Mouse (Mus musculus): ENCODE results near the gene Dnaaf1. TPM values are rescaled to one million over a fixed set of nuclear protein-coding genes. Genes with fewer than 3 reads are reported as not detected.

Dnaaf1 gene
- polyA plus RNA-seq, 1 experiment from 2014 or later = 0.11 TPM

DNA sequence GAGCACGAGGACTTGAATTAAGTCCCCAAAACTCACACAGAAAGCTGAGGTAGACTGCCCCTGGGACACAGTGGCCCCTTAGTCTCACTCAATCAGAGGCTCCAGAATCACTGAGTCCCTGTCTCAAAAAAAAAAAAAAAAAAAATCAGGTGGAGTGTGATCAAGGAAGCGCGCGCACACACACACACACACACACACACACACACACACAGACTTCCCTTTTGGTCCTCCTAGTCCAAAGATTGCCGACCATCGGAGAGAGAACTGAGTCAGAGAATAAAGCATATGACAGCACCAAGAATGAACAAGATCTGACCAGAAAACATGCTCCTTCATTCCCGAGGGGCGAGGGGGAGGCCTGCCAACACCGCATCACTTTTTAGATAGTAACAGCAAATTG is 17.9 kb upstream of the Dnaaf1 start:
- Histone ChIP-seq H3K4me1 (peaks cover 62% of the 10 kb centered on the region), H3K27ac (0 out of 2 replicates have a peak overlapping the region, but pooled peaks have one; percentile 20), H3K36me3 (peaks cover 19% of the 10 kb centered on the region), H3K9ac (peak overlapping the region; percentile 89), H3K9me3 (replicated peaks) (no peaks in the 10 kb centered on the region), H3K4me3 (peak overlapping the region; percentile 91), H3K4me2 (peak overlapping the region; percentile 81), H3K27me3 (replicated peaks) (no peaks in the 10 kb centered on the region)
- 62% methylated on average over 9 of the region's 9 CpGs for WGBS (ENCODE audit: insufficient replicate concordance)
- no peak for ATAC-seq

DNA sequence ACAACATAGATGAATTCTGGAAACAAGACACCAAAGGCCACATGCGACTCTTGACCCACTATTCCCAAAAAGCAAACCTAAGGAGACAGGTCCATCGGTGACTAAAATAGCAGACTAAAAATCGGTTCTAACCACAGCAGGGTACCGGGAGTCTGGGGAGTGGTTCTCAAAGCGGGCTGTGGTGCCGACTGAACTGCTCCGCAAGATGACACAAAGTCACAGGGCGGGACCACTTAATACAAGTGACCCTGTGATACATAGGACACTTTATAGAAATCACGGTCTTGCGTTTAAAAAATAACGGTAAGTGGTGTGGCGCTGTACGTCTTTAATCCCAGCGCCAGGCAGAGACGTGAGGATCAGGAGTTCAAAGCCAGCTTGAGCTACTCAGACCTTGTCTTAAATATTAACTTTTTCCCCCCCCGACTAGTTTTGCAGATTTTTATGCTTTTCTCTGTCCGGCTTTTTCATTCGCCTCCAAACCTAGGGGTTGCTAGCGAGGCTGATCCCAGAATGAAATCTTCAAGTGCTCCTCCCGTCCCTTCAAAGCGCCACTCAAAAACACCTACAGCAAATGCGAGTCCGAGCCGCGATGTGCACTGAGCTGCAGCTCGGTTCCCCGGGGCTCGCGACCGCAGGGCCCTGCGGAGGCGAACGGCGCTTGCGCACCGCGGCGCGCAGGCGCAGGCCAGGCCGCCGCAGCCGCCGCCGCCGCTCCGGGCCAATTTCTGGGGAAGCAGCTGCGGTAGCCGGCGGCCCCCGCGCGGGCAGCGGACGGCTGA is 17.0 kb upstream of the Dnaaf1 start:
- peaks cover 27% of the 10 kb centered on the region for H3K36me3 ChIP-seq
- peak overlapping the region; percentile 81 for H3K4me2 ChIP-seq
- peak overlapping the region; percentile 89 for H3K9ac ChIP-seq
- peak; percentile 90 for ATAC-seq
- peak overlapping the region; percentile 91 for H3K4me3 ChIP-seq
- under 1% methylated on average over 55 of the region's 55 CpGs for WGBS (ENCODE audit: insufficient replicate concordance)
- H3K9me3 ChIP-seq (replicated peaks) = no peaks in the 10 kb centered on the region
- H3K27me3 ChIP-seq (replicated peaks) = no peaks in the 10 kb centered on the region
- peaks cover 53% of the 10 kb centered on the region for H3K4me1 ChIP-seq
- peak overlapping the region; percentile 93 for H3K27ac ChIP-seq

DNA sequence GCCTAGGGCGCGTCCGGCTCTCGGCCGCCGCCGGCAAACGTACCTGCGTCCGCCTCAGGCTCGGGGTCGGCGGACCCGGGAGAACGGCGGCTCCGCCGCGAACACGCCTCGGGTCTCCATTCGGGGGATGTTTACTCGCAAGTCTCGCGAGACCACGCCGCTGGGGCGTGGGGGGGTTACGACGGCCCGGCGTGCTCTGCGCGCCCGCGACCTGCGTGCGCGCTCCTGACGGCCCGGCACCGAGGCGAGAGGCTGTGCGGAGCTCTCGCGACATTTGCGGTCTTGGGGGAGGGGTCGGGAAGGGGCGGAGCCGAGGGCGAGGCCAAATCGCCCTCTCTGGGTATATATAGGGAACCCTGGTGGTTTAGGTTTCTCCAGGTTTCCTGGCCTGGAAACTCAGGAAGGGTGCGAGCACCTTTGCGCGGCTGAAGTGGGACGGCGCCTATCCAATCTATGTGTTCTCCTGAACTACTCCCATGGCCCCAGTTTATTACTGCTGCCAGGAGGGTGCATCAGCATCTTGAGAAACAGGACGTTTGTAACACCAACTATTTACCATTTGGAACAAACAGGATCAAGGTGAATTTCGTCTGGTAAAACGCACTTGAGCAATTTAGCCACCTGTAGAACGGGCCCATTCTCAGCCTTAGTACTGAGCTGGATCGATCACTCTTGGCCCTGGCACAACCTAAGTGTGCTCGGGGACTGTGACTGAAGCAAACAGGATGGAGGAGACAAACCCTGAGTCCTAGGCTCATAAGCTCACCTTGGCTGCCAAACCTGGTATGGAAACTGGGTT is 16.2 kb upstream of the Dnaaf1 start, which contains the start of gene Mbtps1:
Gene Mbtps1, minus strand, starts transcription at position 133 of the 799 bp plus-strand sequence.
- H3K36me3 ChIP-seq = peaks cover 35% of the 10 kb centered on the region
- peak within 1 kb of the TSS; percentile 89 for H3K9ac ChIP-seq
- peaks cover 47% of the 10 kb centered on the region for H3K4me1 ChIP-seq
- WGBS (ENCODE audit: insufficient replicate concordance) = 4% methylated on average over 63 of the region's 63 CpGs
- peak within 1 kb of the TSS; percentile 81 for H3K4me2 ChIP-seq
- no peaks in the 10 kb centered on the region for H3K9me3 ChIP-seq (replicated peaks)
- peak; percentile 95 for ATAC-seq
- H3K27me3 ChIP-seq (replicated peaks) = no peaks in the 10 kb centered on the region
- peak within 1 kb of the TSS; percentile 91 for H3K4me3 ChIP-seq
- H3K27ac ChIP-seq = peak within 1 kb of the TSS; percentile 93

DNA sequence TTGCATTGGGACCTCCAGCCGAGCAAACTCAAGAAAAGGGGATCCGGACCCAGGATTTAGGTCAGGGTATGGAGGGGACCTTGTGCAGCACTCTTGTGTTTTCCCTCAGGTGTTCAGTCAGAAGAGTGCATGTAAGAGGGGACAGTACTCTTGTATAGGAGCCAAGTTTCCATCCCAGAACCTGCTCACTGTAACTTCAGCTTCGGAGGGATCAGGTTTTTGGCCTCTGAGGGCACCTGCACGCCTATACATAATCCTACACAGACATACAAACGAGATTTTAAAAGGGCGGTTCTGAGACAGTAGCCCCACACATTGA is 15.7 kb upstream of the Dnaaf1 start:
- ATAC-seq = no peak
- WGBS (ENCODE audit: insufficient replicate concordance) = 81% methylated on average over 6 of the region's 6 CpGs
- Histone ChIP-seq H3K4me2 (peak overlapping the region; percentile 81), H3K4me1 (peaks cover 41% of the 10 kb centered on the region), H3K27ac (peak overlapping the region; percentile 70; the same call in 1 of the 2 replicates), H3K27me3 (replicated peaks) (no peaks in the 10 kb centered on the region), H3K36me3 (peaks cover 41% of the 10 kb centered on the region), H3K9ac (peak overlapping the region; percentile 89; the same call in 1 of the 2 replicates), H3K4me3 (peak overlapping the region; percentile 91), H3K9me3 (replicated peaks) (no peaks in the 10 kb centered on the region)

DNA sequence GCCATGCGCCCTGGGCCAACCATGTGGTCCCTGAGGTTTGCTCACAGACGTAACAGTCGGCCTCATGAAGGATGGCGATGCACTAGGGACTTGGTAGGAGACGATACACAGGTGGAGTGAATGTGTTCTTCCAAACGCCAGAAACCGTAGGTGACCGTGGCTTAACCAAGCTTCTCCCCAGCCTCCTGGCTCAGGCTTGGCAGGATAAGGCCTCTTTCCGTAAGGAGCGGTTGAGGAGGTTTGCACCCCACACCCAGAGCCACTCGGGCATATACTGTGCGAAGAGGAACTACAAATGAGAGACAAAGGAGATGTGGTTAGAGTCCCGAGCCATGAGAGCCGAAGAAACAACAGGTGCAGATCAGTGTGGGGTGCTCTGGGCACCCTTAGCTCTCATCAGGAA is 11.2 kb upstream of the Dnaaf1 start:
- Histone ChIP-seq H3K27ac (no peak overlapping the region), H3K4me3 (no peak overlapping the region), H3K4me2 (no peak overlapping the region), H3K36me3 (peaks cover 62% of the 10 kb centered on the region), H3K9me3 (replicated peaks) (no peaks in the 10 kb centered on the region), H3K9ac (no peak overlapping the region), H3K27me3 (replicated peaks) (no peaks in the 10 kb centered on the region), H3K4me1 (peaks cover 7% of the 10 kb centered on the region)
- ATAC-seq = no peak
- WGBS (ENCODE audit: insufficient replicate concordance) = 87% methylated on average over 14 of the region's 14 CpGs

DNA sequence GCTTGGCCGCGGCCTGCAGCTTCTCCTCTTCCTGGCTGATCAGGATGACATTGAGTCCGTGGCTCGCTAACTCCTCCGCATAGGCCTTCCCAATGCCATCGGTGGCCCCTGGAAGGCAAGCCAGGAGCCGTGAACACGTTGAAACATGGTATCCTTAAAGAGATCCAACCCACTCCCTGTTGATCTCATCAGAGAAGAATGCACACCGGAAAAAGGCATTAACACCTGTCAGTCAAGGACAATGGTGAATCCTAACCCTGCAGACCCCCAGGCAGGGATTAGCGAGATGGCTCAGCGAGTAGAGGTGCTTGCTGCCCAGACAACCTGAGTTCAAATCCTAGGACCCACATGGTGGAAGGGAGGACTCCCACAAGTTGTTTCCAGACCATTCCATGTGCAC is 8.7 kb upstream of the Dnaaf1 start:
- peaks cover 19% of the 10 kb centered on the region for H3K4me1 ChIP-seq
- H3K9ac ChIP-seq = no peak overlapping the region
- no peaks in the 10 kb centered on the region for H3K9me3 ChIP-seq (replicated peaks)
- H3K36me3 ChIP-seq = peaks cover 62% of the 10 kb centered on the region
- no peaks in the 10 kb centered on the region for H3K27me3 ChIP-seq (replicated peaks)
- no peak overlapping the region for H3K27ac ChIP-seq
- H3K4me3 ChIP-seq = no peak overlapping the region
- ATAC-seq = no peak
- no peak overlapping the region for H3K4me2 ChIP-seq
- 81% methylated on average over 11 of the region's 11 CpGs for WGBS (ENCODE audit: insufficient replicate concordance)

DNA sequence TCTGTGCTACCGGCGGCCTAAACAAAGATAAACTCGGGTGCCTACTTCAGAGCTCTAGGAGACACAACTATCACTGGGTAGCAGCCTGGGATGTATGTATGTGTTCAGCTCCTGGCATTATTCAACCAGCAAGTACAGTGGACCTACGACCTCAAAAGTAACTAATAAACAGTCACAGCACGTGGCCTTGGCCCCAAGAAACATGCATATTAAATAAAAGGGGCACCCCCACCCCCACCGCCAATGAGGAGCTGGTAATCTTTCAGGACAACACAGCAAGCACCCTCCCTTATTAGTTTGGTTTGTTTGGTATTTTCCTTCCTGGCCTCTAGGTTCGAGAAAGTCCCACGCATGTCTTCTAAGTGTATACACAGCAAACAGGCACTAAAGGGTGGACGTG is 6.8 kb upstream of the Dnaaf1 start:
- ATAC-seq = no peak
- Histone ChIP-seq H3K4me3 (no peak overlapping the region), H3K27ac (no peak overlapping the region), H3K4me2 (no peak overlapping the region), H3K27me3 (replicated peaks) (no peaks in the 10 kb centered on the region), H3K9ac (no peak overlapping the region), H3K4me1 (peaks cover 36% of the 10 kb centered on the region), H3K9me3 (replicated peaks) (no peaks in the 10 kb centered on the region), H3K36me3 (peaks cover 45% of the 10 kb centered on the region)
- WGBS (ENCODE audit: insufficient replicate concordance) = 79% methylated on average over 9 of the region's 9 CpGs

DNA sequence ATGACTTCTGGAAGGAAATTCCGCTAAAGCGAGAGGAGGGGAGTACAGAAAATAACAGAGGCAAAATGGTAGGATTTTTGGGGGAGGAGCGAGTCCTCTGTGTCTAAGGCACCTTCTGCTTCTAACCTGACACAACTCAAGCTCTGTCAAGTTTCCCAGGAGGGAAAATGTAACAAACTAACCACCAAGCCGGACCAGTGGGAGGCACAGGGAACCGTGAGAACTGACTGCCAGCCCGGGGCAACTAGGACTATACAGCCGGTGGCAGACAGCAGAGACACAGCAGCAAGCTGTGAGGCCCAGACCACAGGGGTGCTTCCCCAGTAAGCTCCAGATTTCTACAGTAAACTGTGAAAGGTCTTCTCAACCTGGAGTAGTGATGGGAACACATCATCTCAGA is 6.1 kb upstream of the Dnaaf1 start:
- Histone ChIP-seq H3K27me3 (replicated peaks) (no peaks in the 10 kb centered on the region), H3K4me2 (no peak overlapping the region), H3K9me3 (replicated peaks) (no peaks in the 10 kb centered on the region), H3K4me3 (no peak overlapping the region), H3K9ac (no peak overlapping the region), H3K27ac (no peak overlapping the region), H3K36me3 (peaks cover 38% of the 10 kb centered on the region), H3K4me1 (peaks cover 43% of the 10 kb centered on the region)
- 76% methylated on average over 7 of the region's 7 CpGs for WGBS (ENCODE audit: insufficient replicate concordance)
- no peak for ATAC-seq

DNA sequence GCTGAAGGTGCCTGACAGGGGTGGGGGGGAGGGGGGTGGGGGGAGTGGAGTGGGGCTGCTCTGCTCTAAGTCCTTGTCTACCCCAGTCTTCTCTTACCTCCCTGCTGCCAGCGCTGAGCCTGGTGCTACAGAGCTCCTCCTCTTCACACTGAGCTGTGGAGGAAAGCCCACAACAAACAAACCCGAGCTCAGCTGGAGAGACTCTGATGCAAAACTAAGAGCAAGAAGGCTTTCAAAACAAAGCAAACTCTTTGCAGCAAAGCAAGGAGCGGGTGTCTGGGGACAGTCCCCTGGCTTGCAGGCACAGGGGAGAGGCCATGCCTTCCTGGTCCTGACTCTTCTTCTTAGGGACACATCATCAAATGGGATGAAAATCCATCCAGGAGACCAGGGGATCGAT is 5.2 kb upstream of the Dnaaf1 start:
- Histone ChIP-seq H3K9ac (no peak overlapping the region), H3K36me3 (peaks cover 30% of the 10 kb centered on the region), H3K4me2 (no peak overlapping the region), H3K4me3 (no peak overlapping the region), H3K27me3 (replicated peaks) (no peaks in the 10 kb centered on the region), H3K4me1 (peaks cover 50% of the 10 kb centered on the region), H3K9me3 (replicated peaks) (no peaks in the 10 kb centered on the region), H3K27ac (no peak overlapping the region)
- no peak for ATAC-seq
- 57% methylated on average over 4 of the region's 4 CpGs for WGBS (ENCODE audit: insufficient replicate concordance)

DNA sequence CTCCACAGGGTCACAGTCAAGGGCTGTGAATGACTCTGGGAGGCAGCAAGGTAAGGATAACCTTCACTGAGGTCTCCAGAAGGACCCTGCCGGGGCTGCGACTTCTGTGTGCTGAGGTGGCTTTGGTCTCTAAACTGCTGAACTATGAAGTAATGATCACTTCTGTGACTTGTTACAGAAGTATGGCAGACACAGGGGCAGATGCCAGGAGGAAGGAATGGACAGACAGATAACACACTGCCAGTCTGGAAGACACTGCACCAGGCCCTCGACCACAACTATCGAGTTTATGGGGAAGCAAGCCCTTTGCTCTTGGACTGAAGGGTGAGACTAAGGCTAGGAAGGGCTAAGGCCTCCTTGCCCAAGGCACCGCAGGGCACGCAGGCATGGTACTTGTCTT is 3.9 kb upstream of the Dnaaf1 start:
- Histone ChIP-seq H3K27me3 (replicated peaks) (peaks cover 6% of the 10 kb centered on the region), H3K36me3 (peaks cover 18% of the 10 kb centered on the region), H3K27ac (no peak overlapping the region), H3K4me3 (no peak overlapping the region), H3K4me2 (no peak overlapping the region), H3K9me3 (replicated peaks) (no peaks in the 10 kb centered on the region), H3K9ac (no peak overlapping the region), H3K4me1 (peaks cover 60% of the 10 kb centered on the region)
- WGBS (ENCODE audit: insufficient replicate concordance) = 61% methylated on average over 6 of the region's 6 CpGs
- ATAC-seq = no peak

DNA sequence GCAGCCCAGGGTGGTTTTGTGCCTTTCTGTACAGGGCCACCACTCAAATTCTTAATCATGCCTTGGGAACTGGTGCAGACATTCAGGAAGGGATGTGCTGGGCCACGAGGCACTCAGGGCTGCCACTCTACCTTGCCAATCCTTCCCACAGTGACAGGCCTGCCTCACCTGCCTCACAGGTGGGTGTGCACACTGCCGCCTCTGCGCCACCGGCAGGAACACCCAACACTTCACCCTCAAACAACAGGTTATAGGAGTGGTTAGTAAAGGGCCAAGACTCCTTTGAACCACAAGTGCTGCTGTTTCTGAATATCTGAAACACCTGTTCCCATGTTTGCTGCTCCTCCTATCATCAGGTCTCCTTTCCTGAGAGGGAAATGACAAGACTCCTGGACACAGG is 2.6 kb upstream of the Dnaaf1 start:
- H3K27ac ChIP-seq = no peak overlapping the region
- WGBS (ENCODE audit: insufficient replicate concordance) = 79% methylated on average over 4 of the region's 4 CpGs
- peaks cover 18% of the 10 kb centered on the region for H3K27me3 ChIP-seq (replicated peaks)
- H3K9me3 ChIP-seq (replicated peaks) = no peaks in the 10 kb centered on the region
- H3K36me3 ChIP-seq = peaks cover 5% of the 10 kb centered on the region
- H3K4me1 ChIP-seq = peaks cover 62% of the 10 kb centered on the region
- no peak overlapping the region for H3K4me3 ChIP-seq
- no peak overlapping the region for H3K4me2 ChIP-seq
- H3K9ac ChIP-seq = no peak overlapping the region
- ATAC-seq = no peak

DNA sequence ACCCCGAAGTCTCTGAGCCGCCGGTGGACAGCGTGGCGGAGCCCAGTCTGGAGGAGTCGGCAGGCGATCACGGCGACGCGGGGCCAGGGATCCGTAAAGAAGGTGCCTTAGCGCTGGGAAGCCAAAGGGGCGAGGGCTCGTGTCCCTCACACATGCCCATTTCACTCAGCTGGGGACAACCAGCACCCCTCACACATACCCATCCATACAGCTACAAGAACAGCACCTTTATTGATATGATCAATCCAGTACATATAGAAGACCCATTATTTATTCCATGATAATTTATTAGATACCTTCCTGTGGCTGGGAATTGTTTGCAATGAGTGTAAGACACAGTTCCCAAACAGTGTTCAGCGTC is 311 bp downstream of the Dnaaf1 start:
- peak overlapping the region; percentile 85 for H3K4me3 ChIP-seq
- H3K4me1 ChIP-seq = peaks cover 73% of the 10 kb centered on the region
- no peaks in the 10 kb centered on the region for H3K9me3 ChIP-seq (replicated peaks)
- peak overlapping the region; percentile 97 for H3K4me2 ChIP-seq
- ATAC-seq = no peak
- WGBS (ENCODE audit: insufficient replicate concordance) = 1% methylated on average over 16 of the region's 16 CpGs
- peaks cover 22% of the 10 kb centered on the region for H3K27me3 ChIP-seq (replicated peaks)
- H3K9ac ChIP-seq = peak overlapping the region; percentile 84
- H3K36me3 ChIP-seq = no peaks in the 10 kb centered on the region
- H3K27ac ChIP-seq = no peak overlapping the region
